Mouse (Mus musculus) layer of hippocampus, adult 11-12 months (tissue): ENCODE results near the gene Gm49387.

Source experiments
- DNase-seq: peaks from one replicate; pipeline ENCODE4 v3.0.0; 2022; ENCODE audit warnings: low spot score

Gene Gm49387

GRCm38 (mm10) chr14:31531506-31532148 lies 109.1 kb downstream of the Gm49387 start:
- no peak for DNase-seq

- DNase-seq = no peak
Observed at GRCm38 (mm10) chr14:31530847-31531246, 109.8 kb downstream of the Gm49387 start.

- DNase-seq = no peak
Observed at GRCm38 (mm10) chr14:31525040-31525810, 115.5 kb downstream of the Gm49387 start.

- no peak for DNase-seq
Observed at GRCm38 (mm10) chr14:31521318-31521717, 119.4 kb downstream of the Gm49387 start.

GRCm38 (mm10) chr14:31519165-31519564 lies 121.5 kb downstream of the Gm49387 start:
- DNase-seq = no peak

GRCm38 (mm10) chr14:31515895-31516294 lies 124.8 kb downstream of the Gm49387 start:
- no peak for DNase-seq

- DNase-seq = no peak
Observed at GRCm38 (mm10) chr14:31510322-31510721, 130.4 kb downstream of the Gm49387 start.

GRCm38 (mm10) chr14:31509911-31510310 lies 130.8 kb downstream of the Gm49387 start:
- DNase-seq = no peak

GRCm38 (mm10) chr14:31506456-31506855 lies 134.2 kb downstream of the Gm49387 start:
- DNase-seq = peak; percentile 71

GRCm38 (mm10) chr14:31503406-31503805 lies 137.3 kb downstream of the Gm49387 start:
- no peak for DNase-seq
